Mouse (Mus musculus): ENCODE measurements around the gene Crocc2.

DNA sequence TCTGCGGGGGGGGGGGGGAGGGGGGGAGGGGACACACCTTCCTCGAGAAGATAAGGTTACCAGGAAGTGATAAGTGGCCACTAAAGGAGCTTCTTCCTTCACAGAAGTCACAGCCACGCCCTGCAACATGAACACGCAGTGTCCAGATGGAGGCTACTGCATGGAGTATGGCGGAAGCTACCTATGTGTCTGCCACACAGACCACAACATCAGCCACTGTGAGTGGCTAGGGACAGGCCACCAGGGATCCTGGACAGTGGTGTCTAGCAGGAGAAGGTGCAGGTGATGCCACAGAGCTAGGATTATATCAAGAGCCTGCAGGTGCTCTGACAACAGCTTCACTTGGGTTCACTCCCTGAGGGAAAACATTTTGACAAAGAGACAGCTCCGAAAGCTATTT, 103.2 kb downstream of the Crocc2 start:
- TF ChIP-seq CHD2 (IDR thresholded peaks at IDR 0.05; ENCODE audit: low read depth, low read length), result no peak
- TF ChIP-seq HCFC1 (IDR thresholded peaks at IDR 0.05; ENCODE audit: borderline replicate concordance, insufficient read depth, low read length), result no peak
